Mouse (Mus musculus): ENCODE data around the gene Cdkl4.
A peak's percentile ranks its signal among the peaks of the same experiment; 100 is the strongest.

The Cdkl4 gene

DNA sequence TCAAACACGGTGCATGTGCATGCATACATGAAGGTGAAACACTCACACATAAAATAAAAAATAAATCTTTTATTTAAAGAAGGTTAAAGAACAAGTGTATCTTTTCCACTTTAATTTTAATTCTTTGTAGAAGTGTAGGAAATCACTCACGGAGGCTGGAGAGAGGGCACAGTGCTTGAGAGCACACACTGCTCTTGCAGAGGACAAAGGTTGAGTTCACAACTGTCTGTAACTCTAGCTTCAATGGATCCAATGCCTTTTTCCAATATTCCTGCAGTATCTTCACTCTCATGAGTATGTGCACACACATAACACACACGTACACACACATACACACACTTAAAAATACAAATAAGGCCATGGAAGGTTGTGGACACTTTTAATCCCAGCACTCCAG, 67.2 kb downstream of the Cdkl4 start:
- no peak for DNase-seq

DNA sequence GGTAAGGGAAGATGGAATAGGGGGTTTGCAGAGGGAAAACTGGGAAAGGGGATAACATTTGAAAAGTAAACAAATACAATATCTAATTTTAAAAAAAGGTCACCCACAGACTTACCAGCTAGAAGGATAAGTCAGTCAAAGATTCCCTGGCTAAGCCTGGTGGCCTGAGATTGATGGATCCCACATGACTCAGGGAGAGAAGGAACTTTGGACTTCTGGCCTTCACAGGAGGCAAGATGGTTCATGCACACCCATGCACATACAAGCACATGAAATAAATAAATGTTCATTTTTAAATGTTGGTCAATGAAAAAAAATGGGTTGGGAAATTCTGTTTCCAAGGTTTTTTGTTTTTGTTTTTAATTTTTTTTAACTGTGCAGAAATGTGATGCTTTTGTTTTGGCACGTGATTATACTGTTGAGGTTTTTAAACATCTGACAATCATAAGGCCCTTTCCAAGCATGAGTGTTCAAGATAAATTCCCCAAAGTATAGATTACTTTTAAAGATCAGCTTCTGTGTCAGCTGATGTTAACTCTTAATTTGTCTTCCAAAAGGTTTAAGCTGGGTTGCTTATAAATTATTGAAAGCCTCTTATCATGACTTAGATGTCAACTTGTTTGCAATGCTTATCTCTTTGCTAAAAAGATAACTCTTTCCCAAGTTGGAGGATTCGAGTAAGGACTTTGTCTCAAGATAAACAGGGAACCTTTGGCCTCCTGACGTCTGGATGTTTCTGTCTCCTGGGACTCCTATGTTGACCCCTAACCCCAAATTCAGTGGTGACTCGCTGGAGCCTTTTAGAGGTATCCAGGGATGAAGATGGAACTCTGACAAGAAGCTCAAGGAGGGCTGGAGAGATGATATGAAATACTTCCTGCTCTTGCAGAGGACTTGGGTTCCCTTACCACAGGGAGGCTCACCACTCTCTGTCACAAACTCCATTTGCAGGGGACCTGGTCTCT, 67.8 kb downstream of the Cdkl4 start:
- no peak for DNase-seq

DNA sequence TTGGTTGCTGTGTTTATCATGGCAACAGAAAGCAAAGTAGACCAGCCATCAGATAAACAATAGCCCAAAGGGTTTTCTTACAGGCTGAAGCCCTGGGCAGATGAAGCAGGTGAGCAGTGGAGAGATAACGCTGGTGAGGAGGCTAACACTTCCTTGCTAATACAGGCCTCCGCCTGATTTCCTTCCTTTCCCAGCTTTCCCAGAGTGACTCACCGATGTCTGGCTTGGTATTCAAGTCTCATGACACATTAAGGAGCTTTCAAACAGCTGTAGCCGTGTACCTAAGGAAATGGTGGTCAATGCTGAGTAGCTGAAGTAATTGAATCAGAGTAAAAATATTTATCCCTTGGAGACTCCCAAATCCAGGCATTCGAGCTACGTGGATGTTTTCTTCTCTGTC, 71.8 kb downstream of the Cdkl4 start:
- DNase-seq = no peak

DNA sequence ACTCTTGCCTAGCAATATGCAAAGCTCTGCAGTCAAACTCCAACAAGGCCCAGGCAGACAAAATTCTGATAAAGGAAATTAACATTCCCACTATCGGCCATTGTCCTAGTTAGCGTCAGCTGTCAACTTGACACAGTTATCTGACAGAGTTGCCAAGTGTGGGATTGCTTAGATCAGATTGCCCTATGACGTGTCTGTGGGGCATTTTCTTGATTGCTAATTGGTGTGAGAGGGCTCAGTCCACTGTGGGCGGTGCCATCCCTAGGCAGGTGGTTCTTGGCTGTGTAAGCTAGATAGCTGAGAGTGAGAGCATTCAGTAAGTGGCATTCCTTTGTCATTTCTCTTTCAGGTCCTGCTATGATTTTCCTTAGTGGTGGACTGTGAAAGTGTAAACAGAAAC, 72.3 kb downstream of the Cdkl4 start:
- no peak for DNase-seq

DNA sequence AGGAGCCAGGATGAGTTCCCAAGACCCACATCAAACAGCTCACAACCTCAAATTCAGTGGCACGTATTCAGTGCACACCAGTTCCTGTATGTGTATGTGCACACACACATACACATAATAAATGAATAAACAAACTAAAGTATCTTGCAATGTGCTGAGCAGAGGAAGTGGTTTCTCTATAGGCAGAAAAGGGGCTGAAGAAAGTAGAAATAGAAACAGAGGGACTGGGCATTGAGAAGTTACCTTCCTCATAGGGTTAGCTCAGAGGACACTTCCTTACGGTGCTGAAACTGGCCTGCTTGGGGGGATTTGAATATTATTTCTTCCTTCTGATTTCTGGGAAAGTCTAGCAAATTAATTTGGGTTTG, 75.8 kb downstream of the Cdkl4 start:
- DNase-seq = peak in 1 of 2 experiments; percentile 9

DNA sequence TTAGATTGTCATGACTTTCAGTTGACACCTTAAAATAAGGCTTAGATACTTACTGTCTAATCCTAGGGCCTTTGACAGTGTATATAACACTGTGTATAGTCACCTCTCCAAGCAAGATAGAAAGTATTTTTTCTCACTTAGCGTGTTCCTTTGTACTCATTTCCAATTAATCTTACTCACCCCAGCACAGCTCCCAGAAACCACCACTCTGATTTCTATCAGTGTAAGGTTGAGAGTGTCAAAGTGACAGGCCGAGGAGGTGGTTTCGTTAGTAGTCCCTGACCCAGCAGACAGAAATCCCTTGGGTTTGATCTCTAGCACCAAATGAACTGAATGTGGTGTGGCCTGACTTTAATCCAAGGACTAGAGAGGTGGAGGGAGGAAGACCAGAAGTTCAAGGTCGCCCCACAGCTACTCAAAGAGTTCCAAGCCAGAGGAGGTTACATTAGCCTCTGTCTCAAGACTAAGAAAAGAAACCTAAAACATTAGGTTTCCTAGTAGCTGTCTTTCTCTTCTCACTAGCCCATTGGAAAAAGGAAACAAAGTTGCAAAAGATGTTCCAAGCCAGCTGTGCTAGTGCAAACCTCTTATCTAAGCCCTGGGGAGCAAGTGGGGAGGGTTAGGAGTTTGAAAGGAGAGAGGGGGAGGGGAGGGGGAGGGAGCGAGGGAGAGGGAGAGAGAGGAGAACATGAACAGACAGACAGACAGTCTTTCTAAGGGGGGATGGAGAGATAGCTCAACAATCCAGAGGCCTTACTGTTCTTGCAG, 76.4 kb downstream of the Cdkl4 start:
- no peak for DNase-seq

DNA sequence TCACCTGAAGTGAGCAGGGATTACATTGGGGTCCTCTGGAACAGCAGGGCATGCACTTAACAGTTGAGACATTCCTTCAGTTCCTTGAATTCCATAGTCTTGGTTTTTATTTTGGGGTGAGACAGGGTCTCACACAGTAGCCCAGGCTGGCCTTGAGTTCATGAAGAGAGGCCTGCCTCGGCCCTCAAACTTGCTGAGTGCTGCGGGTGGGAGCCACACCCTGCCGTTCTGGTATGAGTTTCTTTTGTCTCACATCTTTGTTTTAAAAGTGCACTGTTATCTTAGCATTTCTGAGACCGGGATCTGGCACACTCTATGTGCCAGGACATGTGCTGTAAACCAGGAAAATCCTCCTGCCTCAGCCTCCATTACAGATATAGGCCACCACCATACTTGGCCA, 77.6 kb downstream of the Cdkl4 start:
- DNase-seq = no peak

DNA sequence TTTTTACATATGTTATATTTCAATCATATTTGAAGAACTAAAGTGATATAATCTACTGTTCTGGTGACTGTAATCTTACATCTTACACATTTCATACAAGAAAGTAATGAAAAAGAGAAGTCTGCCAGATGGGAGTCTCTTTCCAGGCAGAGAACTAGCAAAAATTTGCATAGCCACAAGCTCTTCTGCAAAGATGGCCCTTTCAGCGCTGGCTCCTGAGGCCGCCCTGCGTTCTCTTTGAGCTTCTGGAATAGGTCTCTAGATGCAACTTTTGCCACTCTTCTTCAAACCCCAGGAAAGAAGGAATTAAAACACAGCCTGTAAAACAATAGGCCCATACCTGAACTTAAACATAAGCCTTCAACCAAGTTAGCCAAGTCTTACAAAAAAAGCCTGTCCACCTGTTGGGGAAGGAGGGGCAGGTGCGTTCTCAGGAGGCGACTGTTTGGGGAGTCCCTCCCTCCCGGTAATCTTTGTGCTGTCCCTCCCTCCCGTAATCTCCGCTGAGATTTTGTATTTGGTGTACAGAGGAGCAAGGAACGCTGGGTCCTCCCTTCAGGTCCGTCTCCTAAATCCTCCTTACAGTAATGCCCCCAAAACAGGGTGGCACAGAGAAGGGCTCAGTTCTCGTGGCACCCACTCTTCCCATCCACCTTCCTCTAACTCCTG, 78.9 kb downstream of the Cdkl4 start:
- DNase-seq = peak; percentile 35 to 46

DNA sequence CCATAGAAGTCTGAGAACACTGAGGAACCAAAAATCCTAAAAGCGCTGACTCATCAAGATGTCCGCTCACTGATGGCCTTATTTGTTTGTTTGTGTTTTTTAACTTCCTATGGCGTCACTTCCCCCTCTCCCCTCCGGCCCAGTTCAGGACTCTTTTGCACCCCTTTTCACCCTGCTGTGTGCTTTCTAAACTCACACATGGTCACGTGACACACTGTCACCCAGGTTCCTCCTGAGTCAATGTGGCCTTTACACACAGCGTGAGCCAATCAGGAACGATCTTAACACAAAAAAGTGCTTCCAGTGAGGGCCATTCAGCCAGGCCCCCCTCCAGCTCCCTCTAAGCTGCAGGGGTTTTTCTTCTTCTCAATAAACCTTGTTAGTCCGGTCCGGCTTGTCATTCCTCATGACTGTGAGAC, 80.4 kb downstream of the Cdkl4 start:
- DNase-seq = no peak

DNA sequence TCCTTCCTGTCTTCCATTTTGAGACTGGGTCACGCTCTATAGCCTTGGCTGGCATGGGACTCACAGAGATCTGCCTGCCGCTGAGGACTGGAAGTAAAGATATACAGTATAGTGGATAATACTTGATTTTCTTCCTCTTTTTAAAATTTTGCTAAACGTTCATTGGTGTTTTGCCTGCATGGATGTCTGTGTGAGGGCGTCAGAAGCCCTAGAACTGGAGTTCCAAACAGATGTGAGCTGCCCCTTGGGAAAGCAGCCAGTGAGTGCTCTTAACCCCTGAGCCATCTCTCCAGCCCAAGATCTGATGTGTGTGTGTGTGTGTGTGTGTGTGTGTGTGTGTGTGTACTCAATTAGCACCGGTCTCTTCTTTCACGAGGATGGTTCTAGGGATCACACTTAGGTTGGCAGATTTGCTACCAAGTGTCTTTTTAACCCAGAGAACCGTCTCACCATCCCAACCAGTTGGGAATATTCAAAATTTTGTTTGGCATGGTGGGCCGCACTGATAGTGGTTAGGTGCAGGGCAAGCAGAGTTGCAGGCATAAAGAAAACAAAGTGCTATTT, 80.9 kb downstream of the Cdkl4 start:
- DNase-seq = no peak

DNA sequence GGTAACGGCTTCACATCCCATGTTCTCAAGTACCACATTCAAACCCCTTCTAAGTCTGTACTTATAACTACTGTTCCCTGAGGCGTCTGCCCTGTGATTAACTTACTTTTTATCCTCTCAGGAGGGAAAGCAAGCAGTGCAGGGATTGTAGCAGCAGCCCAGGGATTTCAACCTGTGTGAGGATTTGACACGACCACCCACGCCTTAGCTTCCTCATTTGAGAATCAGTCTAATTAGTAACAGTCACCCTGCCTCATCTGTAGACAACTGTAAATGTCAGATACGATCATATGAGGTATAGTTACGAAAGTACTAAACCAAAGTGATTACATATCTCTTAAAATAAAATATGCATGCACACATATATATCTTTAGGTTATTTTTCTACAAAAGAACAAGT, 81.4 kb downstream of the Cdkl4 start:
- no peak for DNase-seq

DNA sequence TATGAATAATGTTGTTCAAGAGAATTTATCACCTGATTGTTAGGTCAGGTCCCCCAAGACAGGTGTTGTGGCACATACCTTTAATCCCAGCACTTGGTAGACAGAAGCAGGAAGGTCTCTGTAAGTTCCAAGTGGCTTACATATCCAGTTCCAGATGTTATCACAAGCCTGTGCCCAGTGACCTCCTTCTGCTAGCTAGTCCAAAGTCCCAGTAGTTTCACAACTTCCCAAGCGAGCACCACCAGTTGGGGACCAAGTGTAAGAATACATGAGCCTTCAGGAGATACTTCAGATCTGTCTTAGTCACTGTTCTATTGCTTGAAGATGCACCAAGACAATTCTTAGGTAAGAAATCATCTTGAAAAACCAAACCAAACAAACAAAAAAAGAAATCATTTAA, 83.7 kb downstream of the Cdkl4 start:
- DNase-seq = no peak

DNA sequence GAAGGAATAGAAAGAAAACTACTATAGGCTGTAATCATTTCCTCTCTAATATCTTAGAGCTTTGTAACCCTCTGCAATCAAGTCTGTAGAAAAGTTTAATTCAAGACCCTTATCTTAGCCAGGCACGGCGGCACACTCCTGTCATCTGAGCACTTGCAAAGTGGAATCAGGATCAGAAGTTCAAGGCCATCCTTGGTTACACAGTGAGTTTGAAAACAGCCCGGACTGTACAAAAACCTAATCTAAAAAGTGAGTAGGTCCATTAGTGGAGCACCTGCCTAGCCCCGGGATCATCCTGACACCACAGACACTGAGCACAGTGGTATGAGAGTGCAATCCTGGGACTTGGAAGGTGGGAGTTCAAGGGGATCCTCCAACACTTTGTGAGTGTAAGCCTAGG, 84.8 kb downstream of the Cdkl4 start:
- DNase-seq = no peak

DNA sequence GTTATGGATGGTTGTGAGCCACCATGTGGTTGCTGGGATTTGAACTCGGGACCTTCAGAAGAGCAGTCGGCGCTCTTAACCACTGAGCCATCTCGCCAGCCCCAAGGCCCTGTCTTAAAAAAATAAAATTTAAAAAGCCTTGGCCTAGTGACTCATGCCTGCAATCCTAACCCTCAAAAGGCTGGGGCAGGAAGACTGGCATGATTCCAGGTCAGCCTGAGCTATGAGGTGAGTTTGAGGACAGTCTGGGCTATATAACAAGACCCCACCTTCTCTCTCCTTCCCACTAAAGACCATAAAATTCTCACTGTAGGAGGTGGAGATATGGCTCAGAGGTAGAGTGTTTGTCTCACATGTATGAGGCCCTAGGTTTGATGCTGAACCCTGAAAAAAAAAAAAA, 85.3 kb downstream of the Cdkl4 start:
- DNase-seq = no peak

DNA sequence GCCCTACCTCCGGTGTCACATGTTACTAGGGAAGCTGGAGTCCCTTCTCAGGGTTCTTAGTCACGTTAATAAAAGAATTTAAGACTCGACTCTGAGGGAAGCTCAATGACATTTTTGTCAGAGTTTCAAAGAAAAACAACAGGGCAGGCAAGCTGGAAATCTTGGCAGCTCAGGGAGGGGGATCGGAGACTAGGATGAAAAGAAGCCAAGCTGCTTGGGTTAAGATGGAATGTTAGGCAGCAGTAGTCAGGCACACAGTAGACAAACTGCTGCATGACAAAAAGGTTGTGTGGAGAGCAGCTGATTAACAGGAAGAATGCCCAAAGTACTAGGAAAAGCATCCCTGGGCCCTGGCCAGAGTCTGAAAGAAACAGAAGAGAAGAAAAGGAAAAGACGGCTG, 87.4 kb downstream of the Cdkl4 start:
- DNase-seq = no peak

DNA sequence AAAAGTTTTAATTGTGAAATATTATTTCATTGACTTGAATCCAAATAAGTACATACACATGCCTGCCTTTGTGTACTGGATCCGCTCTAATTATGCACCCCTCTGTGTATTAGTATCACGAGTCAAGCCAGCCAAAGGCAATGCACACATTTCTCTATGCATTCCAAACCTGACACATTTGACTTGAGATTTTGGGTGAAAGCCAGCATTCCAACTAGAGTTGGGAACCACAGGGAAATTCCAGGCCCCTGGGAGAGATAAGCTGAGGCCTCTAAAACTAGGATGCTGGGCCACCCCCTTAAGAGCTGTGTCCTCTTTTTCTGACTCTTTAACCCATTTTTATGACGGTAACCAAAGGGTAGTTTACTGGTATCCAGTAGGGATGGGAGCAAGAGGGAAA, 88.7 kb downstream of the Cdkl4 start:
- no peak for DNase-seq

DNA sequence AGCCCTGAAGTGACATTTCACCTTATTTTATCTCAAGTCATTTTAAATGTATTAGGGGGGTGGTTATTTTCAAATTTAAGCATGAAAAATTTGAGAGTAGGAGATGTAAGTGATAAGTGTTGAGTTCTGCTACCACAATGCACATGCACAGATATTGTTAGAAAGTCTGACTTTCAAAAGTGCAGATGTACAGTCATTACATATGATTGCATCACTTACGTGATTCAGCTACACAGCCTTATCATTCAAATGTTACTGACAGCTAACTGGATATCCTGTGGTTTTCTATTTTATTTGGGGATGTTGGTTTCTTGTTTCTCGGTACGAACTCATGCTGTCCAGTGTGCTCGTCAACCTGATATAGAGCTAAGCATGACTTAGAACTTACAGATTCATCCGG, 92.5 kb downstream of the Cdkl4 start:
- no peak for DNase-seq

DNA sequence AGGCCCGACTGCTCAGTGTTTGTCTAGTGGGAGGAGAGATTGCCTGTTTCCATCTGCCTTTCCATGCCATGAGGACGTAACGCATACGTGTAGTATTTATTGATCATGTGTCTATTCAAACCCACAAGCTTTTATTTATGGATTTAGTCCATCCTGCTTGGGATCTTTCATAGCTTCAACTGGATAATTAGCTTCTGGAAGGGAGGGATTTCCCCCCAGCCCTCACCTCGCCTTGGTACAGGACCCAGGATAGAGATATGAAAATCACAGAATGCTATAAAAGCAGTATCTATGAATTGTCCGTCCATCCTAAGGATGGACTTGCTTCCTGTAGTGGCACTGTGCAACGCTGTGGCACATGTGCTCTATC, 96.8 kb downstream of the Cdkl4 start:
- DNase-seq = no peak

DNA sequence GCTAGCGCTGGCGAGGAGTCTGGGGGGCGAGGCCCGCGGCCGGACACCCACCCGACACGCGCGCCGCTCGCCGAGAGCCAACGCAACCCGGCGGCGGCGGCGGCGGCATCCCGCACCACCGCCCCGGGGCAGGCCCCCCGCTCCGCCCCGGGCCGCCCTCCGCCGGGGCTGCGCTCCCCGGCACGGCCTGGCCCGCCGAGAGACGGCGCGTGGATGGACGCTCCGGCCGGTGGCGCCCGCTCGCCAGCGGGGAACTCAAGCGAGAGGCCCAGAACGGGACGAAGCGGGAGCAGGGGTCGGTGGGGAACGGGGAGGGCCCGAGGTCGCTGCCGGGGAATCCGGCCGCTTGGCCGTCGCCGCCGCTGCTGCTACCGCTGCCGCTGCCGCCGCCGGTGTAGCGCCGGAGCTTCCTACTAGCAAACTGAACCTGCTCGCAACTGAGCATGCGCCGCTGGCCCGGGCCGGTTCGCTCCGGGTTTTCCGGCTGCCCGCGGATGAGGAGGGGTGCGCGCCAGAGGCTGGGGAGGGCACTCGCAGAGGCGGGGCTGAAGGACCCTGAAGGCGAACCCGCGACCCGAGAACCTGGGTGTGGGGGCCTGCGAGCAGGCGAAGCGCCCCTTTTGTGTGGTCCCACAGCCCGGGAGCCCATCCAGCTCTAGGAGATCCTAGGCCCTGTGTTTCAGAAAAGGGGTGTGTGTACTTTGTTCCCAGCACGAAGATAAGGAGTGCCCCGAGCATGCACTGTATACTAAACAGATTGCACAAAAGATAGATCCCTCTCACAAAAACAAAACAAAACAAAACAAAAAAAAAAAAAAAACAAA, 97.4 kb downstream of the Cdkl4 start, which contains the start of gene Sos1:
Gene Sos1, minus strand, starts transcription at position 423 of the 824 bp plus-strand sequence.
- DNase-seq = peak; percentile 94

DNA sequence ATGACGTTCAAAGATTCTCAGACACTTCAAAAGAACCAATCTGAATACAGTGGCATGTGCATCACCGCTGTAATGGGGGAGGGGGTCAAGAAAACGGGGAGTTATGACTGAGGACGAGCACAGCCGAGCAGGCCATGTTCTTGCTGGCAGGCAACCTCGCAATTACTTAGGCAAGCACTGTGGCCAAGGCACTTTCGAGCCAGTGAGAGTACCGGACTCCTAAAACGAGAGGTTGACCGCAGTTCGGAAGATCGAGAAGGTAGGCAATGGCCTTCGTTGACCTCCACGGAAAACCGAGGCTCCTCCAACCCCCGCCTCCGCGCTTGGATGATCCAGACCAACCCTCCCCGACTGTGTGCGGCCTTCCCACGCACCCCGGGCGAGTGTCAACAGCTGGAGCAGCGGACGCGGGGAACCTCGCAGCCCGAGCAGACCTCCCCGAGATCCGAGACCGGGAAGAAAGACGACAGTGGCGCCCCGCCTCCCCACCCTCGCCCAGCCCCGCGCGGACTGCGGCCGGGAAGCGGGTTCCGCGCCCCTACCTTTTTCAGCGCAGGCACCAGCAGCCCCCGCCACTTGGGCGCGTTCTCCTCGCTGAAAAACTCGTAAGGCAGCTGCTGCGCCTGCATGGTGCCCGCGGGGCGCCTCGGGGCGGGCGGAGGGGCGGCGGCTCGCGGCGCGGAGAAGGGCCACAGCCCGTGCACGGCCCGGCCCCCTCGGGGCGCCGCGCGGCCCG, 98.2 kb downstream of the Cdkl4 start:
- peak; percentile 62 to 69 for DNase-seq

DNA sequence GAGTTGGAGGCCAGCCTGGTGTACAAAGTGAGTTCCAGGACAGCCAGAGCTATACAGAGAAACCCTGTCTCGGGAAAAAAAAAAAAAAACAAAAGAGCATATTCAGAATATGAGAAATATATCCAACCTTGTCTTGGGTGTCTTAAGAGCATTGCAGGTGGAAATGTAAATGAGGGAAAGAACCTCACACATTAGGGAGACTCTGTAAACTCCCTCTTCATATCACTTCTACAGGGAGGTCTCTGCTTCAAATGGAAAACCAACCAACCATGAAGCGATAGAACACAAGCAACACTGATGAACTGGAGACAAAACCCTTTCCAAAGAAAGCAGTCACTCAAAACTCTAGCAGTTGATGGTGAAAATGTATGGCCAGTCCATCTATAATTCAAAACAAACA, 99.9 kb downstream of the Cdkl4 start:
- DNase-seq = no peak

DNA sequence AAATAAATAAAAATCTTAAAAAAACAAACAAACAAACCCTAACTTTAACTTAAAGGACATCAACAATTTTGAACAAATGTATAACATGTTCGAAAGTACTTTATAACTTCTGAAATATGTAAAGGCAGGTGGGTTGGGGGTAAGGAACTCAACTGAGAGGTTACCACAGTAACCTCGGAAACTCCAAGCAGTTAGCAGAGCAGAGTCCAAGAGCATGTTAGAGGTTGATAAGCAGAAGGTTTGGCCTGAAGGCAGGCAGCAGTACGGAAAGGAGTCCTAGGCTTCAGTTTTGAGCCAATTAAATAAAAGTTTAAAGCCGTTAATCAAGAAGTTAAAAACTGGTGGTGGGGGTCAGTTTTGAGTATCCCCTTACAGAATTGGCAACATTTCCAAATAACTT, 101.1 kb downstream of the Cdkl4 start:
- DNase-seq = no peak
